Mouse (Mus musculus): ENCODE data around the gene Abt1. TPM values are rescaled to one million over a fixed set of nuclear protein-coding genes. Genes with fewer than 3 reads are reported as not detected.

Gene Abt1
- polyA plus RNA-seq, 1 experiment from 2014 or later, result 12.4 TPM

GRCm38 (mm10) chr13:23428166-23428993 lies 4.7 kb upstream of the Abt1 start:
- Histone ChIP-seq H3K9ac (no peak overlapping the region), H3K4me1 (peaks cover 22% of the 10 kb centered on the region; the same call in 1 of the 2 replicates), H3K27ac (no peak overlapping the region), H3K4me3 (no peak overlapping the region), H3K4me2 (no peak overlapping the region), H3K9me3 (replicated peaks) (no peaks in the 10 kb centered on the region), H3K36me3 (ENCODE audit: poor library complexity, severe bottlenecking) (no peaks in the 10 kb centered on the region), H3K27me3 (no peaks in the 10 kb centered on the region)
- 55% methylated on average over 16 of the region's 16 CpGs for WGBS
- ATAC-seq, result no peak

- no peak for ATAC-seq
- no peak overlapping the region for H3K4me3 ChIP-seq
- H3K9me3 ChIP-seq (replicated peaks), result no peaks in the 10 kb centered on the region
- 0 out of 2 replicates have a peak, but pooled peaks cover under 1% of the 10 kb centered on the region for H3K36me3 ChIP-seq (ENCODE audit: poor library complexity, severe bottlenecking)
- H3K4me1 ChIP-seq, result peaks cover 29% of the 10 kb centered on the region
- H3K4me2 ChIP-seq, result no peak overlapping the region
- 63% methylated on average over 10 of the region's 10 CpGs for WGBS
- H3K9ac ChIP-seq, result no peak overlapping the region
- no peaks in the 10 kb centered on the region for H3K27me3 ChIP-seq
- H3K27ac ChIP-seq, result no peak overlapping the region
These were observed 3.8 kb upstream of the Abt1 start for GRCm38 (mm10) chr13:23427401-23427910.

GRCm38 (mm10) chr13:23426922-23427321 lies 3.3 kb upstream of the Abt1 start:
- Histone ChIP-seq H3K27me3 (no peaks in the 10 kb centered on the region), H3K27ac (no peak overlapping the region), H3K4me1 (peaks cover 32% of the 10 kb centered on the region), H3K36me3 (ENCODE audit: poor library complexity, severe bottlenecking) (peaks cover 6% of the 10 kb centered on the region), H3K9me3 (replicated peaks) (no peaks in the 10 kb centered on the region), H3K4me2 (no peak overlapping the region), H3K4me3 (no peak overlapping the region), H3K9ac (no peak overlapping the region)
- no peak for ATAC-seq
- 14% methylated on average over 14 of the region's 14 CpGs for WGBS

GRCm38 (mm10) chr13:23426335-23426734 lies 2.7 kb upstream of the Abt1 start:
- Histone ChIP-seq H3K27ac (no peak overlapping the region), H3K27me3 (no peaks in the 10 kb centered on the region), H3K4me3 (no peak overlapping the region), H3K9me3 (replicated peaks) (no peaks in the 10 kb centered on the region), H3K9ac (no peak overlapping the region), H3K36me3 (ENCODE audit: poor library complexity, severe bottlenecking) (peaks cover 12% of the 10 kb centered on the region), H3K4me1 (peaks cover 32% of the 10 kb centered on the region), H3K4me2 (no peak overlapping the region)
- no peak for ATAC-seq
- WGBS, result 8% methylated on average over 8 of the region's 8 CpGs

GRCm38 (mm10) chr13:23425505-23425904 lies 1.8 kb upstream of the Abt1 start:
- Histone ChIP-seq H3K36me3 (ENCODE audit: poor library complexity, severe bottlenecking) (peaks cover 19% of the 10 kb centered on the region), H3K27me3 (no peaks in the 10 kb centered on the region), H3K4me3 (no peak overlapping the region), H3K4me2 (peak overlapping the region; percentile 77), H3K27ac (no peak overlapping the region), H3K9ac (no peak overlapping the region), H3K4me1 (peaks cover 32% of the 10 kb centered on the region), H3K9me3 (replicated peaks) (no peaks in the 10 kb centered on the region)
- 2% methylated on average over 9 of the region's 9 CpGs for WGBS
- no peak for ATAC-seq

GRCm38 (mm10) chr13:23424494-23425325 lies 1.0 kb upstream of the Abt1 start:
- no peaks in the 10 kb centered on the region for H3K27me3 ChIP-seq
- H3K4me3 ChIP-seq, result peak overlapping the region; percentile 70
- peak overlapping the region; percentile 77 for H3K4me2 ChIP-seq
- H3K4me1 ChIP-seq, result peaks cover 28% of the 10 kb centered on the region
- no peaks in the 10 kb centered on the region for H3K9me3 ChIP-seq (replicated peaks)
- whole genome bisulfite sequencing, result 2% methylated on average over 25 of the region's 25 CpGs
- peak; percentile 77 for ATAC-seq
- H3K27ac ChIP-seq, result no peak overlapping the region
- H3K9ac ChIP-seq, result peak overlapping the region; percentile 58; the same call in 1 of the 2 replicates
- H3K36me3 ChIP-seq (ENCODE audit: poor library complexity, severe bottlenecking), result peaks cover 26% of the 10 kb centered on the region

GRCm38 (mm10) chr13:23424052-23424380 lies 350 bp upstream of the Abt1 start:
- Histone ChIP-seq H3K9ac (peak overlapping the region; percentile 78), H3K4me2 (peak overlapping the region; percentile 77), H3K27ac (peak overlapping the region; percentile 35; the same call in 1 of the 2 replicates), H3K36me3 (ENCODE audit: poor library complexity, severe bottlenecking) (peaks cover 31% of the 10 kb centered on the region), H3K27me3 (no peaks in the 10 kb centered on the region), H3K4me1 (peaks cover 21% of the 10 kb centered on the region), H3K9me3 (replicated peaks) (no peaks in the 10 kb centered on the region), H3K4me3 (peak overlapping the region; percentile 70)
- WGBS, result 0% methylated on average over 7 of the region's 7 CpGs
- ATAC-seq, result no peak

- Histone ChIP-seq H3K36me3 (ENCODE audit: poor library complexity, severe bottlenecking) (peaks cover 37% of the 10 kb centered on the region), H3K27ac (no peak overlapping the region), H3K27me3 (no peaks in the 10 kb centered on the region), H3K9me3 (replicated peaks) (no peaks in the 10 kb centered on the region), H3K4me3 (peak overlapping the region; percentile 70), H3K4me2 (peak overlapping the region; percentile 77; the same call in 1 of the 2 replicates), H3K4me1 (peaks cover 12% of the 10 kb centered on the region), H3K9ac (no peak overlapping the region)
- no peak for ATAC-seq
- WGBS, result 96% methylated on average over 16 of the region's 16 CpGs
These were observed 1.3 kb downstream of the Abt1 start for GRCm38 (mm10) chr13:23422351-23422750.

GRCm38 (mm10) chr13:23412630-23413521 lies 10.8 kb downstream of the Abt1 start:
- peak; percentile 79; the same call in 1 of the 2 replicates for ATAC-seq
- Histone ChIP-seq H3K4me1 (peaks cover 14% of the 10 kb centered on the region; the same call in 1 of the 2 replicates), H3K9me3 (replicated peaks) (no peaks in the 10 kb centered on the region), H3K4me2 (peak overlapping the region; percentile 64), H3K27ac (no peak overlapping the region), H3K4me3 (peak overlapping the region; percentile 40), H3K9ac (peak overlapping the region; percentile 51), H3K27me3 (peaks cover 20% of the 10 kb centered on the region), H3K36me3 (ENCODE audit: poor library complexity, severe bottlenecking) (peaks cover 7% of the 10 kb centered on the region; the same call in 1 of the 2 replicates)
- 1% methylated on average over 28 of the region's 28 CpGs for WGBS

GRCm38 (mm10) chr13:23412211-23412629 lies 11.4 kb downstream of the Abt1 start:
- WGBS, result under 1% methylated on average over 20 of the region's 20 CpGs
- Histone ChIP-seq H3K27ac (no peak overlapping the region), H3K36me3 (ENCODE audit: poor library complexity, severe bottlenecking) (peaks cover 7% of the 10 kb centered on the region; the same call in 1 of the 2 replicates), H3K4me3 (peak overlapping the region; percentile 40), H3K27me3 (peaks cover 20% of the 10 kb centered on the region), H3K4me2 (peak overlapping the region; percentile 64), H3K9ac (peak overlapping the region; percentile 51), H3K4me1 (peaks cover 14% of the 10 kb centered on the region; the same call in 1 of the 2 replicates), H3K9me3 (replicated peaks) (no peaks in the 10 kb centered on the region)
- peak; percentile 31; the same call in 1 of the 2 replicates for ATAC-seq

All from forebrain, embryonic 13.5 days (tissue).